Mouse (Mus musculus) thymus, adult 2 months (tissue): ENCODE results near the gene Plau.

ENCODE experiments used
- CTCF ChIP-seq: fragments of 200-500 bp; IDR thresholded peaks from 2 replicates; pipeline ENCODE4 v1.5.1; 2012; ENCODE audit warnings: mild to moderate bottlenecking, control low read depth, low read length, moderate library complexity, borderline replicate concordance; ENCODE audit not compliant: control insufficient read depth, poor library complexity, insufficient read depth; ENCODE audit errors: extremely low read depth
- POLR2A ChIP-seq: fragments of 200-500 bp; IDR thresholded peaks from 2 replicates; pipeline ENCODE4 v1.6.1; 2012; ENCODE audit warnings: mild to moderate bottlenecking, low read length, control low read depth, moderate library complexity; ENCODE audit not compliant: control insufficient read depth, poor library complexity, insufficient read depth; ENCODE audit errors: extremely low read depth

DNA sequence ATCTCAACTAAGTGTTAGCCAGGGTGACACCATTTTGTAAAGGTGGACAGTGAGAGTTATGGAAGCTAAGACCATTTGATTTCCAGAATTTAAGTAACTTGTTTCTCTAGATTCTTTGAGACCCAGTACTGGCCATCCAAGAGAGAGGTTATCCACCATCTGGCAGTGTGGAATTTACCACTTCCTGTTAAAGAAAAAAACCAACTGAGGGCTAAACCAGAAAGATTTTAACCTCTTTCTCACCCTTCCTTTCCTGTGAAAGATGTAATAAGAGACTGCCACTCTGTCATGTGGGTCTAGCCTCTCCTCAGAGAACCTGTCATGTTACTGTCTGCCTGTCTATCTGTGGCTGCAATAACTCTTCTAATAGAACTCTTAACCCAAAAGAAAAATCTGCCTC, 26.6 kb upstream of the Plau start:
- no peak for TF ChIP-seq CTCF
- TF ChIP-seq POLR2A, result no peak
